Mouse (Mus musculus): ENCODE data around the gene Rasl11b.

DNA sequence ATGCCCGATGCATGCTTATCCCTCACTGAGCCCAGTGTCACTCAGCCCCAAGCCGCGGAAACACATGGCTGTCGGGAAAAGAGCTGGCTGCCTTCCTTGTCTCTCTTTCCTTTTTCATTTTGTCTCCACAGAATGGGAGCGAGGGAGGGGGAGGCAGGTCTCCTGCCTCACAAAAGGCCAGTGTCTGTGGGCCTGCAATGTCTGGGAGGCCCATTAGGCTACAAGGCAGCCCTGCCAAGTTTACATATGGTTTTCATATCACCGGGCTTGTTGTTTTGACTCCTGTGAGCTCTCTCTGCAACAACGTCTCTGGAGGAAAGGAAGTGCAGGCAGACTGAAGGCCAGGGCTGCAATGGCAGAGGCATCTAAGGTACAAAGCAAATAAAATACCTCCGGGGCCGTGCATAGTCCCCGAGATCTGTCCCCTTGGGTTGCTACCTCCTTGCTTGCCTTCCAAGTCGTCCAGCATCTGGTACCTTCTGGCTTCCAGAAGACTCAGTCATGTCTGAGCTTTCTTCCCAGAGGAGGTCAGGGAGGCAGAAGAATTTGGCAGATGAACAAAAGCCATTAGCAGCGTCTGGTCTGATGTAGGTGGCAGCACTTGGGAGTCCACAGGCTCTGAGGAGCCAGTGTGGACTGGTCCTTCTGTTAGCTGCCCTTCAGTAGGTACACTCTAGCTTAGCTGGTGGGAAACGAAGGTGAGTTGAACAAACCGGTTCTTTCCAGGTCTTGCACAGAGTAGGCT, 19.4 kb upstream of the Rasl11b start:
- no peak for TF ChIP-seq POLR2A (IDR thresholded peaks at IDR 0.05; ENCODE audit: extremely low read depth, insufficient read depth, low read length)
- TF ChIP-seq CTCF (IDR thresholded peaks at IDR 0.05; ENCODE audit: low read depth, low read length): no peak

Measured in liver, adult 2 months (tissue).